Mouse (Mus musculus): ENCODE measurements at regions not wholly inside any gene's neighbourhood (a gene's known extent, or its start where the extent isn't known, plus 50 kb on each side); places are given as distances from the start of the nearest gene placed in this dataset.

DNA sequence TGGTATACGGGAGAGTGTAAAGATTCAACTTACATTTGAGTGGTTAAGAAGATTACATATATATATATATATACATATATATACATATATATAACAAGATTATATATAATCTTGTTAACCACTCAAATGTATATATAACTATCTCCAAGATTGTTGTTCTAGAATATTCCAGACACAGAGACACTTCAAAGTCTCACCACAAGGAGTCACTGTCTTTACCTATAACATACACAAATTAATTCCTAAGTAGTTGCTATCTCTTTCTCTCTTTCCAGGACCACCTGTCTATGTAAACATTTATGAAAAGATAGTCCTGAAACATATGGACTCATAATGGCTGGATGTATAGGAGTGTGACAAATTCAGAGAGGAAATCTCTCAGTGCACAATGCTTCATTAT, 178.9 kb upstream of the Gm21961 start:
- H3K9me3 ChIP-seq (ENCODE audit: low read length): no peaks in the 10 kb centered on the region
- no peaks in the 10 kb centered on the region for H3K36me3 ChIP-seq (ENCODE audit: insufficient read depth)
- WGBS: 92% methylated on average over 1 of the region's 1 CpGs
- TF ChIP-seq CTCF (IDR thresholded peaks at IDR 0.05; ENCODE audit: low read depth): peak; percentile 43
- H3K9ac ChIP-seq: no peak overlapping the region
- H3K4me2 ChIP-seq (ENCODE audit: low read depth): no peak overlapping the region
- ATAC-seq (no peak), DNase-seq (peak; percentile 18)
- H3K27me3 ChIP-seq (ENCODE audit: insufficient read depth, low read length): no peaks in the 10 kb centered on the region
- no peak overlapping the region for H3K4me3 ChIP-seq (ENCODE audit: low read depth, low read length)
- H3K4me1 ChIP-seq (ENCODE audit: insufficient read depth): no peaks in the 10 kb centered on the region
- H3K27ac ChIP-seq (ENCODE audit: low read depth, low read length): no peak overlapping the region
